Mouse (Mus musculus) forebrain, embryonic 15.5 days (tissue): ENCODE results near the gene Cd247. TPM values are rescaled to one million over a fixed set of nuclear protein-coding genes. Genes with fewer than 3 reads are reported as not detected.

Experiments
- ATAC-seq: fragments of 200-750 bp; cut with Nextera tagmentation; replicated peaks from 2 replicates; pipeline ENCODE4 v1.8.0; 2017; ENCODE audit warnings: mild to moderate bottlenecking, moderate TSS enrichment, moderate library complexity
- H3K27ac ChIP-seq: fragments of 300-500 bp; sonication (generic); replicated peaks from 2 replicates; pipeline ENCODE4 v1.5.1; 2015; ENCODE audit warnings: mild to moderate bottlenecking, inconsistent platforms
- H3K27me3 ChIP-seq: fragments of 300-500 bp; sonication (generic); 2 replicates; pipeline ENCODE4 v1.6.1; 2015; ENCODE audit warnings: inconsistent platforms
- H3K36me3 ChIP-seq: fragments of 300-500 bp; sonication (generic); 2 replicates; pipeline ENCODE4 v1.6.1; 2015; ENCODE audit warnings: mild to moderate bottlenecking, inconsistent platforms
- H3K4me1 ChIP-seq: fragments of 300-500 bp; sonication (generic); 2 replicates; pipeline ENCODE4 v1.6.1; 2015; ENCODE audit warnings: inconsistent platforms
- H3K4me2 ChIP-seq: fragments of 300-500 bp; sonication (generic); replicated peaks from 2 replicates; pipeline ENCODE4 v1.6.1; 2015; ENCODE audit warnings: mild to moderate bottlenecking, inconsistent platforms
- H3K4me3 ChIP-seq: fragments of 300-500 bp; sonication (generic); 2 replicates; pipeline ENCODE4 v1.5.1; 2015; ENCODE audit warnings: mild to moderate bottlenecking, inconsistent platforms
- H3K9ac ChIP-seq: fragments of 300-500 bp; sonication (generic); replicated peaks from 2 replicates; pipeline ENCODE4 v1.6.1; 2015; ENCODE audit warnings: mild to moderate bottlenecking, inconsistent platforms
- H3K9me3 ChIP-seq: fragments of 300-500 bp; sonication (generic); 2 replicates; pipeline ENCODE4 v1.6.1; 2016; ENCODE audit warnings: inconsistent platforms
- WGBS: fragments of 180-500 bp; shearing (Covaris S2); methylation state at CpG from one replicate; pipeline ENCODE4 v1.1.7; 2015; ENCODE audit warnings: mixed read lengths; 5-methylcytosine and 5-hydroxymethylcytosine counted together
- polyA plus RNA-seq: library from polyadenylated mRNA; unstranded; fragments of >200 nt; fragmentation: Nextera tagmentation; extraction: Ambion mirVana; gene quantifications from 2 replicates; pipeline ENCODE4 v1.2.1, GENCODE M21; 2015

Cd247 gene
- polyA plus RNA-seq, 1 experiment from 2014 or later, result 1.5 TPM

- Histone ChIP-seq H3K4me1 (peaks cover 21% of the 10 kb centered on the region), H3K9me3 (no peaks in the 10 kb centered on the region), H3K27ac (no peak overlapping the region), H3K36me3 (no peaks in the 10 kb centered on the region), H3K9ac (no peak overlapping the region), H3K27me3 (peaks cover 33% of the 10 kb centered on the region), H3K4me3 (no peak overlapping the region), H3K4me2 (no peak overlapping the region)
- ATAC-seq, result no peak
- 89% methylated on average over 3 of the region's 3 CpGs for WGBS
Observed at GRCm38 (mm10) chr1:165812775-165813174, 24.3 kb downstream of the Cd247 start.

GRCm38 (mm10) chr1:165814116-165814515, 25.6 kb downstream of the Cd247 start:
- 0 out of 2 replicates have a peak overlapping the region, but pooled peaks have one; percentile 25 for H3K9ac ChIP-seq
- no peaks in the 10 kb centered on the region for H3K36me3 ChIP-seq
- H3K9me3 ChIP-seq, result no peaks in the 10 kb centered on the region
- WGBS, result 4% methylated on average over 7 of the region's 7 CpGs
- H3K4me3 ChIP-seq, result no peak overlapping the region; the same call in 1 of the 2 replicates
- H3K4me2 ChIP-seq, result peak overlapping the region; percentile 28
- peaks cover 44% of the 10 kb centered on the region for H3K27me3 ChIP-seq
- peak; percentile 69 for ATAC-seq
- peaks cover 21% of the 10 kb centered on the region for H3K4me1 ChIP-seq
- H3K27ac ChIP-seq, result peak overlapping the region; percentile 80

GRCm38 (mm10) chr1:165814521-165815278, 26.2 kb downstream of the Cd247 start:
- Histone ChIP-seq H3K36me3 (no peaks in the 10 kb centered on the region), H3K27ac (peak overlapping the region; percentile 80), H3K9ac (0 out of 2 replicates have a peak overlapping the region, but pooled peaks have one; percentile 25), H3K4me3 (no peak overlapping the region; the same call in 1 of the 2 replicates), H3K4me2 (peak overlapping the region; percentile 28), H3K27me3 (peaks cover 49% of the 10 kb centered on the region), H3K4me1 (peaks cover 21% of the 10 kb centered on the region), H3K9me3 (no peaks in the 10 kb centered on the region)
- peak; percentile 67 for ATAC-seq
- 4% methylated on average over 14 of the region's 14 CpGs for WGBS

GRCm38 (mm10) chr1:165816391-165816790, 27.9 kb downstream of the Cd247 start:
- no peak overlapping the region for H3K27ac ChIP-seq
- H3K4me1 ChIP-seq, result peaks cover 21% of the 10 kb centered on the region
- H3K4me3 ChIP-seq, result no peak overlapping the region
- WGBS, result 85% methylated on average over 9 of the region's 9 CpGs
- no peak overlapping the region for H3K4me2 ChIP-seq
- no peak for ATAC-seq
- no peak overlapping the region for H3K9ac ChIP-seq
- peaks cover 44% of the 10 kb centered on the region for H3K27me3 ChIP-seq
- H3K36me3 ChIP-seq, result no peaks in the 10 kb centered on the region
- no peaks in the 10 kb centered on the region for H3K9me3 ChIP-seq

GRCm38 (mm10) chr1:165817264-165817663, 28.8 kb downstream of the Cd247 start:
- 50% methylated on average over 9 of the region's 9 CpGs for WGBS
- Histone ChIP-seq H3K9me3 (no peaks in the 10 kb centered on the region), H3K36me3 (no peaks in the 10 kb centered on the region), H3K9ac (no peak overlapping the region), H3K4me3 (no peak overlapping the region), H3K4me1 (peaks cover 21% of the 10 kb centered on the region), H3K4me2 (no peak overlapping the region), H3K27ac (no peak overlapping the region), H3K27me3 (peaks cover 36% of the 10 kb centered on the region)
- ATAC-seq, result no peak

GRCm38 (mm10) chr1:165818145-165818860, 29.8 kb downstream of the Cd247 start:
- H3K9me3 ChIP-seq, result no peaks in the 10 kb centered on the region
- peaks cover 21% of the 10 kb centered on the region for H3K4me1 ChIP-seq
- H3K27me3 ChIP-seq, result peaks cover 33% of the 10 kb centered on the region
- H3K36me3 ChIP-seq, result no peaks in the 10 kb centered on the region
- H3K9ac ChIP-seq, result no peak overlapping the region
- no peak overlapping the region for H3K4me2 ChIP-seq
- H3K27ac ChIP-seq, result no peak overlapping the region
- WGBS, result 42% methylated on average over 8 of the region's 8 CpGs
- H3K4me3 ChIP-seq, result no peak overlapping the region
- ATAC-seq, result no peak

- Histone ChIP-seq H3K4me1 (peaks cover 13% of the 10 kb centered on the region), H3K27ac (no peak overlapping the region), H3K4me3 (no peak overlapping the region), H3K36me3 (no peaks in the 10 kb centered on the region), H3K9ac (no peak overlapping the region), H3K9me3 (no peaks in the 10 kb centered on the region), H3K27me3 (peaks cover 33% of the 10 kb centered on the region), H3K4me2 (no peak overlapping the region)
- 79% methylated on average over 4 of the region's 4 CpGs for WGBS
- ATAC-seq, result no peak
Observed at GRCm38 (mm10) chr1:165819147-165819546, 30.7 kb downstream of the Cd247 start.

- Histone ChIP-seq H3K36me3 (no peaks in the 10 kb centered on the region), H3K4me1 (no peaks in the 10 kb centered on the region), H3K27me3 (peaks cover 18% of the 10 kb centered on the region), H3K27ac (no peak overlapping the region), H3K4me2 (no peak overlapping the region), H3K9ac (no peak overlapping the region), H3K4me3 (no peak overlapping the region), H3K9me3 (no peaks in the 10 kb centered on the region)
- 93% methylated on average over 2 of the region's 2 CpGs for WGBS
- no peak for ATAC-seq
Observed at GRCm38 (mm10) chr1:165822031-165822430, 33.5 kb downstream of the Cd247 start.

GRCm38 (mm10) chr1:165828173-165828572, 39.7 kb downstream of the Cd247 start:
- Histone ChIP-seq H3K9ac (no peak overlapping the region), H3K27me3 (no peaks in the 10 kb centered on the region), H3K4me2 (no peak overlapping the region), H3K4me3 (no peak overlapping the region), H3K9me3 (no peaks in the 10 kb centered on the region), H3K27ac (no peak overlapping the region), H3K36me3 (no peaks in the 10 kb centered on the region), H3K4me1 (no peaks in the 10 kb centered on the region)
- ATAC-seq, result no peak
- 85% methylated on average over 5 of the region's 5 CpGs for whole genome bisulfite sequencing

- H3K27me3 ChIP-seq, result no peaks in the 10 kb centered on the region
- H3K9me3 ChIP-seq, result no peaks in the 10 kb centered on the region
- ATAC-seq, result no peak
- no peak overlapping the region for H3K4me3 ChIP-seq
- no peak overlapping the region for H3K4me2 ChIP-seq
- H3K9ac ChIP-seq, result no peak overlapping the region
- no peaks in the 10 kb centered on the region for H3K36me3 ChIP-seq
- no peak overlapping the region for H3K27ac ChIP-seq
- no peaks in the 10 kb centered on the region for H3K4me1 ChIP-seq
- 91% methylated on average over 6 of the region's 6 CpGs for WGBS
Observed at GRCm38 (mm10) chr1:165828615-165829014, 40.1 kb downstream of the Cd247 start.

- H3K9me3 ChIP-seq, result no peaks in the 10 kb centered on the region
- H3K27ac ChIP-seq, result no peak overlapping the region
- WGBS, result 94% methylated on average over 5 of the region's 5 CpGs
- no peak overlapping the region for H3K4me3 ChIP-seq
- ATAC-seq, result no peak
- no peak overlapping the region for H3K9ac ChIP-seq
- no peaks in the 10 kb centered on the region for H3K27me3 ChIP-seq
- peaks cover 5% of the 10 kb centered on the region for H3K4me1 ChIP-seq
- no peaks in the 10 kb centered on the region for H3K36me3 ChIP-seq
- H3K4me2 ChIP-seq, result no peak overlapping the region
Observed at GRCm38 (mm10) chr1:165829890-165830289, 41.4 kb downstream of the Cd247 start.

GRCm38 (mm10) chr1:165833244-165833643, 44.8 kb downstream of the Cd247 start:
- Histone ChIP-seq H3K36me3 (no peaks in the 10 kb centered on the region), H3K27me3 (0 out of 2 replicates have a peak, but pooled peaks cover 4% of the 10 kb centered on the region), H3K9ac (no peak overlapping the region), H3K27ac (no peak overlapping the region), H3K4me1 (peaks cover 28% of the 10 kb centered on the region), H3K4me3 (no peak overlapping the region), H3K9me3 (no peaks in the 10 kb centered on the region), H3K4me2 (no peak overlapping the region)
- WGBS, result 30% methylated on average over 4 of the region's 4 CpGs
- no peak for ATAC-seq
